ENCODE assay signal across 8 mouse cellular contexts in the genomic region with DNA sequence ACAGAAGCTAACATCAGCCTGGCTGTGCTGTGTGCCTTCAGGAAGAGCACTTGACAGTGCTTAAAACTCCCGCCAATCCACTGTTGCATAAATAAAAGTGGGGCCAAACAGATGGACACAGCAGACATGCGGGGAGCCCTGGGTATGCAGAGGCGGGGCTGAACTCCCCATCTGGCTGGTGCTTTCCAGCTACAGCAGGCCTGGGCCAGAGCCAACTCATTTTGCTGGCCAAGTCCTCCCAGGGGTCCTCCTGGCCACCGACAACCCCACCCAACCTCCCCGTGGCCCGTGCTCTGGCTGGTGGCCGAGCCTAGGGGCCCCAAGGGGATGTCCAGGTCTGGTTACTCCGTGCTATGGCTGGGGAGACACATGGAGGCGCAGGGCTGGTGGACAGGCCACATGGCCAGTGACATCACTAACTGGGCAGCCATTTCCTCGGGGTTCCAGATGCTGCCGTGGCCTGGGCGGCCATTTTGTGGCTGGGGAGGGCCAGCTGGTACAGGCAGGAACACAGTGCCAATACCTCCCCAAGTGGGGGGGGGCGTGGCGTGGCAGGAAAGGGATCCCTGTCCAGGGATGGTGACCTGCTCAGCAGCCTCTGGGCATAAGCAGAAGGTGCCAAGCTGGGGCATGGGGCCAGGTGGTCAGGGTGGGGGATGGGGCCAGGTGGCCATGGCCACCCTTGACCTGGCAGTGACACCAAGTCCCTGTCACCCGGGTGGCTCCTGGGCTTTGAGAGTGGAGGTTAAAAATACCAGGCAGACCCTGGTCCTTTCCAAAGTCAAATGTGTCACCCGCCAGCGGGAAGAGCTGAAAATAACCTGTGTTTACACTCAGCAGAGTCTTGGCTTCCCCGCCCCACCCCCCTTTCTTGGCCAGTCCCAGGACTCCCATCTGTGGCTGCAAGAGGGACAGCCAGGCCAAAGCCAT. TPM values are rescaled to one million over a fixed set of nuclear protein-coding genes. Genes with fewer than 3 reads are reported as not detected.
DNase-seq lines count a peak whose midpoint lies in the region; ATAC-seq lines count a peak whose summit lies in the region.

No protein-coding gene starts in this region.

- H3K9me3 ChIP-seq in embryonic facial prominence, embryonic 15.5 days (replicated peaks): no peaks in the 10 kb centered on the region
- no peaks in the 10 kb centered on the region for H3K9me3 ChIP-seq in heart, embryonic 16.5 days (replicated peaks; ENCODE audit: control insufficient read depth, low read length)
- no peaks in the 10 kb centered on the region for H3K9me3 ChIP-seq in lung, embryonic 16.5 days (ENCODE audit: control insufficient read depth, low read length)

- H3K9ac ChIP-seq in embryonic facial prominence, embryonic 15.5 days: no peak overlapping the region
- peak overlapping the region; percentile 67 for H3K9ac ChIP-seq in heart, embryonic 16.5 days (ENCODE audit: low read length)
- peak overlapping the region; percentile 42 for H3K9ac ChIP-seq in lung, embryonic 16.5 days (ENCODE audit: low read length)

- peak overlapping the region; percentile 86 for H3K27ac ChIP-seq in embryonic facial prominence, embryonic 15.5 days (replicated peaks)
- H3K27ac ChIP-seq in heart, embryonic 16.5 days (ENCODE audit: low read length): peak overlapping the region; percentile 100
- H3K27ac ChIP-seq in lung, embryonic 16.5 days (ENCODE audit: low read length): peak overlapping the region; percentile 97

- no peak overlapping the region for H3K4me3 ChIP-seq in embryonic facial prominence, embryonic 15.5 days (replicated peaks)
- peak overlapping the region; percentile 13; the same call in 1 of the 2 replicates for H3K4me3 ChIP-seq in heart, embryonic 16.5 days (ENCODE audit: low read length)
- peak overlapping the region; percentile 20; the same call in 1 of the 2 replicates for H3K4me3 ChIP-seq in lung, embryonic 16.5 days (ENCODE audit: low read length)

- DNase-seq in retina, adult 2 months (ENCODE audit: low read depth, low spot score): peak; percentile 56
- DNase-seq in retina, embryonic 14.5 days (ENCODE audit: low spot score): no peak
- peak; percentile 91 for DNase-seq in kidney, postnatal 14 days
- DNase-seq in right cerebral cortex, postnatal 25 days: peak; percentile 71
- DNase-seq in thymus, adult 18-20 months: no peak

- no peak for ATAC-seq in embryonic facial prominence, embryonic 15.5 days (ENCODE audit: insufficient number of reproducible peaks, low FRiP score, low TSS enrichment, low read depth)
- ATAC-seq in heart, embryonic 16.5 days (replicated peaks; ENCODE audit: extremely low read depth, insufficient read depth, low FRiP score): peak; percentile 50
- ATAC-seq in lung, embryonic 16.5 days (ENCODE audit: low read depth): peak; percentile 20

- 48% methylated on average over 18 of the region's 18 CpGs for WGBS in embryonic facial prominence, embryonic 15.5 days
- 27% methylated on average over 18 of the region's 18 CpGs for WGBS in heart, embryonic 16.5 days
- WGBS in lung, embryonic 16.5 days: 32% methylated on average over 18 of the region's 18 CpGs

- H3K36me3 ChIP-seq in embryonic facial prominence, embryonic 15.5 days: peaks cover 39% of the 10 kb centered on the region
- H3K36me3 ChIP-seq in heart, embryonic 16.5 days (ENCODE audit: control insufficient read depth, insufficient read depth): 0 out of 2 replicates have a peak, but pooled peaks cover 2% of the 10 kb centered on the region
- H3K36me3 ChIP-seq in lung, embryonic 16.5 days (ENCODE audit: control insufficient read depth, insufficient read depth, low read length): peaks cover 6% of the 10 kb centered on the region; the same call in 1 of the 2 replicates

- peaks cover 100% of the 10 kb centered on the region for H3K4me1 ChIP-seq in embryonic facial prominence, embryonic 15.5 days
- H3K4me1 ChIP-seq in heart, embryonic 16.5 days (ENCODE audit: control insufficient read depth, insufficient read depth, low read length): peaks cover 91% of the 10 kb centered on the region
- peaks cover 92% of the 10 kb centered on the region for H3K4me1 ChIP-seq in lung, embryonic 16.5 days (replicated peaks; ENCODE audit: control insufficient read depth, insufficient read depth, low read length)

- no peaks in the 10 kb centered on the region for H3K27me3 ChIP-seq in embryonic facial prominence, embryonic 15.5 days
- no peaks in the 10 kb centered on the region for H3K27me3 ChIP-seq in heart, embryonic 16.5 days (ENCODE audit: control insufficient read depth, insufficient read depth, low read length)
- no peaks in the 10 kb centered on the region for H3K27me3 ChIP-seq in lung, embryonic 16.5 days (ENCODE audit: control insufficient read depth, insufficient read depth, low read depth, low read length)

- H3K4me2 ChIP-seq in embryonic facial prominence, embryonic 15.5 days (replicated peaks): no peak overlapping the region
- peak overlapping the region; percentile 55 for H3K4me2 ChIP-seq in heart, embryonic 16.5 days (ENCODE audit: low read depth, low read length)
- peak overlapping the region; percentile 52 for H3K4me2 ChIP-seq in lung, embryonic 16.5 days (ENCODE audit: low read depth, low read length)

RNA-seq across cellular contexts. Expression of a gene that starts 18.9 kb away (rescaled TPM):
- polyA plus RNA-seq in embryonic facial prominence, embryonic 15.5 days (2015; fragmentation: Nextera tagmentation; extraction: Ambion mirVana): 5.0 and 8.3 TPM in 2 replicates
- polyA plus RNA-seq in heart, embryonic 16.5 days (2015; fragmentation: Nextera tagmentation; extraction: Ambion mirVana): 5.0 and 9.2 TPM in 2 replicates
- polyA plus RNA-seq in lung, embryonic 16.5 days (2015; fragmentation: Nextera tagmentation; extraction: Ambion mirVana): 7.9 and 9.0 TPM in 2 replicates

RNA-seq across cellular contexts. Expression of a gene that starts 22.9 kb away (rescaled TPM):
- 1.6 and 2.9 TPM in 2 replicates for polyA plus RNA-seq in embryonic facial prominence, embryonic 15.5 days (2015; fragmentation: Nextera tagmentation; extraction: Ambion mirVana)
- polyA plus RNA-seq in heart, embryonic 16.5 days (2015; fragmentation: Nextera tagmentation; extraction: Ambion mirVana): 0.55 and 0.83 TPM in 2 replicates
- 1.2 and 1.7 TPM in 2 replicates for polyA plus RNA-seq in lung, embryonic 16.5 days (2015; fragmentation: Nextera tagmentation; extraction: Ambion mirVana)

RNA-seq across cellular contexts. Expression of a gene that starts 27.5 kb away (rescaled TPM):
- polyA plus RNA-seq in embryonic facial prominence, embryonic 15.5 days (2015; fragmentation: Nextera tagmentation; extraction: Ambion mirVana): 3.1 and 3.2 TPM in 2 replicates
- polyA plus RNA-seq in heart, embryonic 16.5 days (2015; fragmentation: Nextera tagmentation; extraction: Ambion mirVana): 2.1 and 2.6 TPM in 2 replicates
- polyA plus RNA-seq in lung, embryonic 16.5 days (2015; fragmentation: Nextera tagmentation; extraction: Ambion mirVana): 3.0 and 3.1 TPM in 2 replicates

RNA-seq across cellular contexts. Expression of a gene that starts 27.5 kb away (rescaled TPM):
- polyA plus RNA-seq in embryonic facial prominence, embryonic 15.5 days (2015; fragmentation: Nextera tagmentation; extraction: Ambion mirVana): 83.1 and 85.2 TPM in 2 replicates
- polyA plus RNA-seq in heart, embryonic 16.5 days (2015; fragmentation: Nextera tagmentation; extraction: Ambion mirVana): 83.4 and 86.2 TPM in 2 replicates
- 71.4 and 73.1 TPM in 2 replicates for polyA plus RNA-seq in lung, embryonic 16.5 days (2015; fragmentation: Nextera tagmentation; extraction: Ambion mirVana)

RNA-seq across cellular contexts. Expression of a gene that starts 33.4 kb away (rescaled TPM):
- polyA plus RNA-seq in embryonic facial prominence, embryonic 15.5 days (2015; fragmentation: Nextera tagmentation; extraction: Ambion mirVana): 98.8 and 102 TPM in 2 replicates
- 74.6 and 82.8 TPM in 2 replicates for polyA plus RNA-seq in heart, embryonic 16.5 days (2015; fragmentation: Nextera tagmentation; extraction: Ambion mirVana)
- polyA plus RNA-seq in lung, embryonic 16.5 days (2015; fragmentation: Nextera tagmentation; extraction: Ambion mirVana): 95.4 and 105 TPM in 2 replicates

Comparison
In these comparisons a context has a peak if more than half of its experiments do, and no peak if none do; other contexts are left out.
1. DNase-seq: peak in retina, adult 2 months (single experiment), kidney, postnatal 14 days (single experiment) and right cerebral cortex, postnatal 25 days (single experiment); none in retina, embryonic 14.5 days (single experiment) and thymus, adult 18-20 months (0 of 2).
2. Peak in every context shown above with its lines, with median percentiles within 50 percentile points of each other: H3K27ac ChIP-seq.